Mouse (Mus musculus) bone marrow macrophage, adult 2 months (primary cell): ENCODE measurements around the gene Serpina3c. TPM values are rescaled to one million over a fixed set of nuclear protein-coding genes. Genes with fewer than 3 reads are reported as not detected.

Experiments
- H3K27ac ChIP-seq: 2 replicates; pipeline ENCODE4 v1.5.1; 2012; ENCODE audit warnings: low read depth, low read length; ENCODE audit not compliant: insufficient read depth
- H3K4me1 ChIP-seq: 2 replicates; pipeline ENCODE4 v1.6.1; 2012; ENCODE audit warnings: low read length; ENCODE audit not compliant: control insufficient read depth, insufficient read depth
- H3K4me3 ChIP-seq: 2 replicates; pipeline ENCODE4 v1.5.1; 2012; ENCODE audit warnings: mild to moderate bottlenecking, low read length, moderate library complexity; ENCODE audit not compliant: insufficient read depth
- CTCF ChIP-seq: IDR thresholded peaks from 2 replicates; pipeline ENCODE4 v1.5.1; 2012; ENCODE audit warnings: low read depth, mild to moderate bottlenecking, low read length, moderate library complexity
- POLR2A ChIP-seq: IDR thresholded peaks from 2 replicates; pipeline ENCODE4 v1.6.1; 2012; ENCODE audit warnings: mild to moderate bottlenecking, low read depth, low read length, borderline replicate concordance
- polyA plus RNA-seq: library from polyadenylated mRNA; stranded (reverse); fragments of >200 nt; gene quantifications from 2 replicates; pipeline ENCODE4 v1.2.4, GENCODE M21; 2012; ENCODE audit not compliant: missing spikeins, insufficient read depth, insufficient read length

The Serpina3c gene
- polyA plus RNA-seq, 1 experiment = not detected

DNA sequence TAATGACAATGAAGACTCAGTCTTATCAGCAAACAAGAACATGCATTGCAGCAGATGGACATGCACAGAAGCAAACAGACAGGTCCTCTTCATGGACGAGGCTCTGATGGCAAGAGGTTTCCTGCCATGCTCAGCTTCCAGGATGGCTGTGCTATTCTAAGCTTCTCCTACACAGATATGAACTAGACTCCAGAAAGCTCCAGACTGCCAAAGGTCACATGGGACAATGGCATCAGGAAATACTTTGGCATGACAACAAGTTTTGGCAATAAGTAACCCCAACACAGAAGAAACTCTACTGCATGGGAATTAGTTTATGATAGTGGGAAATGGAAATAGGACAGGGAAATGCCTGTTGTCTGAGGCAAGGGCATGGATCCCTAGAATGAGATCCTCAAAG is 10.4 kb downstream of the Serpina3c start:
- H3K4me3 ChIP-seq = no peak overlapping the region
- H3K27ac ChIP-seq = no peak overlapping the region
- H3K4me1 ChIP-seq = no peaks in the 10 kb centered on the region
- TF ChIP-seq POLR2A (no peak), CTCF (no peak)

DNA sequence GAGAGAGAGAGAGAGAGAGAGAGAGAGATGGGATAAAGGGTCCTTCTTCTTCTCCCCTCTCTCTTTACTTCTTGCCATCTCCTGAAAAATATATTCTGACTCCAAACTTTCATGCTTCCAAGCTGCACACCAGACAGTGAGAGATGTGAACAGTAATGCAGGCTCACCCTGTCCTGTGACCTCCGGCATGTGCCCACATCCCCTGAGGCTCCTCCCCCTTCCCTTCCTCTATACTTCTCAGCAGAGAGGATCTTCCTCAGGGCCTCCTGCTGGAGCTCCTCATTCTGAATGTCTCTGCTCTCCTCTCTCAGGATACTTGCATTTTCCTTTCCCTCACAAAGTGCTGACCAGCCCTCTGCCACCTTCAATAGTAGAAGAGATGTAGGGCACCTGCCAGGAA is 11.2 kb downstream of the Serpina3c start:
- Histone ChIP-seq H3K27ac (no peak overlapping the region), H3K4me1 (no peaks in the 10 kb centered on the region), H3K4me3 (no peak overlapping the region)
- no peak for TF ChIP-seq POLR2A
- TF ChIP-seq CTCF = no peak

DNA sequence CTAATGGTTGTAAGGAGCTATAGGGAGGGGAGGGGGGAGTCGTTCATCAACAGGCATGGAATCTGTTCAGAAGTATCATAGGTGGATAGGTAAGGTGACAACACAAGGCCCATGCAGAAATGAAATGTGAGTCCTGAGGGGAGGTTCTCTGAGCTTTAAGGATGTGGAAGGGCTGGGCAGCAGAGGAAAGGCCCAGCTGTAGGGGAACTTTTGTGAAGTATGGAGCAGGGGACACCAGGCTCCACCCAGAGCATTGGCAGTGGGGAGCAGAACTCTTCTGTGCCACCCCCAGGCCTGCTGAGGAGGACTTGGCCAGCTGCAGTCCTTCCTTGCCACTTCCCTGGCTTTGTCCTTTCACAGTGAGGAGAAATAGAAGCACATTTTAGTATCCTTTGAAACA is 12.2 kb downstream of the Serpina3c start:
- no peak for TF ChIP-seq CTCF
- no peak for TF ChIP-seq POLR2A
- Histone ChIP-seq H3K27ac (no peak overlapping the region), H3K4me3 (no peak overlapping the region), H3K4me1 (no peaks in the 10 kb centered on the region)

DNA sequence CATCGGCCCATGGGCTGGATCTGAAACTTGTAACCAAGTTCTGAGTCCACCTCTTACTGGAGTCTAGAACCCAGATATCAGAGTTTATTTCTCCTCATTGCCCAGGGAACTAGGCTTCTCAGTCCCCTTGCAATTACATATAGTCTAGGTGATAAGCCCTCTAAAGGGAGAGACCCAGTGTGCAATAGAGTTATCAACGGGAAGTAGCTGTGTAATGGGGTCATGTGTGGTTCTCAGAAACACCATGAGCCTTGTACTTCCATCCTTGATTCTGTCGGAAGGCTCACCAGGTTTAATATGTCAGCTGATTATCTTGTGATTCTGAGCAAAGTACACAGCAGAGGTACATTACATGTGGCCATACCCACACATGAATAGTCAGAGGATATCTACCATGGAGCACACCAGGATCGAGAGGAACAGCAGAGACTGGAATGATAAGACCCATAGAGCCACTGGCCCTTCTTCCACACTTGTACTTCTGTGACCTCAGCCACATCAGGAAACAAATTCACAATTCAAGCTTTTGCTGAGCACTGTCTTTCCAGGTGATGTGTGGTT is 13.0 kb downstream of the Serpina3c start:
- H3K4me3 ChIP-seq = no peak overlapping the region
- no peaks in the 10 kb centered on the region for H3K4me1 ChIP-seq
- no peak overlapping the region for H3K27ac ChIP-seq
- TF ChIP-seq CTCF = no peak
- TF ChIP-seq POLR2A = no peak

DNA sequence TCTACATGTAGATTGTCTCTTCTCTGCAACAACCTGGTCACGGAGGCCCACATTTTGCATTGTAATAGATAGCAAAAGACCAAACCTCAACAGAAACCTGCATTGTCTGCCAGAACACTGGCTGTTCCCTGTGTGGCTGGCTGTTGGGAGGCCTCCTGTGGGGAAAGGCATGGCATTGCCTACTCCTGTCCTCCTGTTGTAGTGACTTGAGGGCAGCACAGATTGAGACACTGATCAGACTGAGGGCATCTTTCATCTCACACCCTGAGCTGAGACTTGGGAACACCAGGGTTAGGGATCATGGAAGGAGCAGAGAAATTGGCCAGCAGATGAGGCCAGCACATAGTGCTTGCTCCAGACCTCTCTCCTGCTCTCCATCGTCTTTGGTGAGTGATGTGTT is 15.5 kb downstream of the Serpina3c start:
- no peak overlapping the region for H3K27ac ChIP-seq
- no peak overlapping the region for H3K4me3 ChIP-seq
- no peaks in the 10 kb centered on the region for H3K4me1 ChIP-seq
- TF ChIP-seq CTCF (no peak), POLR2A (no peak)

DNA sequence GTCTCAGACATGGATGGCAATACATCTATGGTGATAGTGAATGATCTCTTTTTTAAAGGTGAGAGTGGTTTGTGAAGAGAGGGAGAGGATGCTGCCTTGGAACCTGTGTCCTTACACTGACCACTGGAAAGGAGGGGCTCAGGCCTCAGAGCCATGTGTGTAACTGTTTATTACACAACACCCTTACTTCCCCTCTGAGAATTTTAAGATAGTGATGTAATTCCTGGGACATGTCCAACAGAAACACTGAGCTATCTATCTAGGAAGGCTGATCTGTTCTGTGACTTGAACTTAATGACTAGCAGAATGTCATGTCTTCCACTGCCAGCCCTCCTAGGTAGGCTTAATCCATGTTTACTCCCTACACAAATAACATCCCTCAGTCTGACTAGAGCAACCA is 22.6 kb downstream of the Serpina3c start:
- Histone ChIP-seq H3K4me1 (peaks cover 5% of the 10 kb centered on the region), H3K27ac (no peak overlapping the region), H3K4me3 (no peak overlapping the region)
- TF ChIP-seq CTCF = no peak
- TF ChIP-seq POLR2A = no peak

DNA sequence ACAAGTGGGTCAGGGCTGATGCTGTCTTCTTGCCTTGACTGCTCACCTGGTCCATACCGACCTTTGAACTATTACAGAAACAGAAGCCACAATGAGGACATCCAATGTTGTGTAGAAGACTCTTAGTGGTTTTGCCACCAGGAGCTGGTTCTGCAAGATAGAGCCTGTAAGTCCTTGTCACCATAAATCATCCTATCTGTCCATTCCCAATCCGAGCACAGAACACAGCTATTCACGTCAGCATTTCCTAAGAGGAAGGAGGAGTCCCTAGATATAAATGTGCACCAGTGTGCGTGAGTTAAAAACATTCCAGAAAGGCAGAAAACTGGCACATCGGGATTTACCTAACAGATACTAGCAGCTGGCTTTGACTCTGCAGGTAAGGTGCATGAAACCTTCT is 26.0 kb downstream of the Serpina3c start, which contains the start of gene Serpina3b:
Serpina3b (plus strand) TSS at position 301 of the 400 bp plus-strand sequence.
- H3K4me1 ChIP-seq = peaks cover 19% of the 10 kb centered on the region
- H3K27ac ChIP-seq = no peak within 1 kb of the TSS
- no peak within 1 kb of the TSS for H3K4me3 ChIP-seq
- TF ChIP-seq POLR2A (no peak), CTCF (no peak)

DNA sequence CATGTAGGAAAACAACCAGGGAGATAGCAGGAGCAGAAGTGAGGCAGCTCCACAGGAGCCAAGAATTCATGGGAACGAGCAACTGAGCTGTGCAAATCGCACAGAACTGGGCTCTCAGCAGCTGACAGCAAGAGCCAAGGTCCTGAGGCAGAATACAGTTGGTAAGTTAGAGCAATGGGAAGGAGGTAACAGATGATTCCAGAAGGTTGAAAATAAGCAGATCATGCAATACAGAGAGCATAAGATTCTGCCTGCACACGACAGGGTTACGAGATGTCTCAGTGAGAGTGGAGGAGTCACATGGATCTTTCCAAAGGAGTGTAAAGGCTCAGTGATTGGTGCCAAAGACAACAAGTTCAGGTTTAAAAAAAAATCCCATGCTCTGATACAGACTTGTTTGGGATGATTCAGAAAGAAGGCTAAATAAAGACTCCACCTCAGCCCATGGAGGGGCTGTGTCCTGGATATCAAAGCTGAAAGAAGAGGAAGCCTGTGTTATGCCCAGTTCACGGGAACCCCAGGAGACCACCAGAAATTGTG is 28.6 kb downstream of the Serpina3c start:
- H3K4me1 ChIP-seq = peaks cover 14% of the 10 kb centered on the region
- TF ChIP-seq CTCF (no peak), POLR2A (no peak)

DNA sequence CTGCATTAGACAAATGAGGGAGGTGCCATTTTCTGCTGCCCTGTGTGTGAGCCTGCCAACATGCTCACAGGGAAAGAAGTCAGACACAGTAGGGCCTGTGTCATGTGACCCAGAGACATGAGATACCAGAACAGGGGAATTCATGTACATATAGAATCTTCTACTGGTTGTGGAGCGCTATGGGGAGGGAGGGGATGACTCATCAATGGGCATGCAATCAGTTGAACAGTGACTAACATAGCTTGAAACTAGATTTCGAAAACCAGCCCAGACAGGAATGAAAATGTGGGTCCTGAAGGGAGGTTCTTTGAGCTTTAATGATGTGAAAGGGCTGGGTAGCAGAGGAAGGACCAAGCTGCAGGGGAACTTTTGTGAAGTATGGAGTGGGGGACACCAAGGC is 29.7 kb downstream of the Serpina3c start:
- Histone ChIP-seq H3K27ac (no peak overlapping the region), H3K4me1 (peaks cover 14% of the 10 kb centered on the region), H3K4me3 (no peak overlapping the region)
- TF ChIP-seq CTCF (no peak), POLR2A (no peak)

More for the DNA sequence above, 28.6 kb downstream of the Serpina3c start:
- Histone ChIP-seq H3K27ac (no peak overlapping the region), H3K4me3 (no peak overlapping the region)

DNA sequence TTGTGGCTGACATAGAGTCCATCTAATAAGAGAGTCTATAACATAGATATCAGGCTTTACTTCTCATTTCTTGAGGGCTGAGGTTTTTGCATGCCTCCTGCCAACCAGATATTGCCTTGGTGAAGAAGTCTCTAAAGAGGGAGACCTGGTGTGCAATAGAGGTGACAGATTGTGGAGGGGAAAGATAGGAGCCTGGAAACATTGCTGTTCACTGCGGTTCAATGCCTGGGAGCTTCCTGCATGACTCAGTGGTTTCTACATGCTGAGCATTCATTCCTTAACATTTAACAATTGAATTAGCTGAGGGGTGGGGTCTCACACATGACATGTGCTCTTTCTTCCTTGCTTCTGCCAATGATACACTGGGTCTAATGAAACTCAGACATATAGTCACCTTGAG is 30.6 kb downstream of the Serpina3c start:
- H3K27ac ChIP-seq = no peak overlapping the region
- peaks cover 14% of the 10 kb centered on the region for H3K4me1 ChIP-seq
- no peak for TF ChIP-seq POLR2A
- TF ChIP-seq CTCF = no peak
- no peak overlapping the region for H3K4me3 ChIP-seq
